Mouse (Mus musculus): ENCODE measurements around the gene Pitpnc1. TPM values are rescaled to one million over a fixed set of nuclear protein-coding genes. Genes with fewer than 3 reads are reported as not detected.
A peak's percentile ranks its signal among the peaks of the same experiment; 100 is the strongest.

The Pitpnc1 gene
- total RNA-seq, 2 experiments from 2014 or later, result 14.7 to 35.2 TPM

GRCm38 (mm10) chr11:107469031-107469522 is 1.4 kb downstream of the Pitpnc1 start:
- ATAC-seq (replicated peaks; ENCODE audit: low FRiP score, poor library complexity, severe bottlenecking), result peak; percentile 22; the same call in 1 of the 2 replicates

GRCm38 (mm10) chr11:107468252-107469030 is 2.1 kb downstream of the Pitpnc1 start:
- ATAC-seq (replicated peaks; ENCODE audit: low FRiP score, poor library complexity, severe bottlenecking), result peak; percentile 55

- ATAC-seq (replicated peaks; ENCODE audit: low FRiP score, poor library complexity, severe bottlenecking), result no peak
Observed at GRCm38 (mm10) chr11:107466611-107467391, 3.7 kb downstream of the Pitpnc1 start.

- ATAC-seq (replicated peaks; ENCODE audit: low FRiP score, poor library complexity, severe bottlenecking), result no peak
Observed at GRCm38 (mm10) chr11:107465969-107466368, 4.5 kb downstream of the Pitpnc1 start.

- no peak for ATAC-seq (replicated peaks; ENCODE audit: low FRiP score, poor library complexity, severe bottlenecking)
Observed at GRCm38 (mm10) chr11:107465041-107465440, 5.5 kb downstream of the Pitpnc1 start.

- no peak for ATAC-seq (replicated peaks; ENCODE audit: low FRiP score, poor library complexity, severe bottlenecking)
Observed at GRCm38 (mm10) chr11:107464141-107464540, 6.4 kb downstream of the Pitpnc1 start.

- no peak for ATAC-seq (replicated peaks; ENCODE audit: low FRiP score, poor library complexity, severe bottlenecking)
Observed at GRCm38 (mm10) chr11:107463251-107463681, 7.2 kb downstream of the Pitpnc1 start.

GRCm38 (mm10) chr11:107462478-107462877 is 8.0 kb downstream of the Pitpnc1 start:
- peak; percentile 63; the same call in 1 of the 2 replicates for ATAC-seq (replicated peaks; ENCODE audit: low FRiP score, poor library complexity, severe bottlenecking)

GRCm38 (mm10) chr11:107459828-107460227 is 10.7 kb downstream of the Pitpnc1 start:
- no peak for ATAC-seq (replicated peaks; ENCODE audit: low FRiP score, poor library complexity, severe bottlenecking)

GRCm38 (mm10) chr11:107458986-107459385 is 11.5 kb downstream of the Pitpnc1 start:
- ATAC-seq (replicated peaks; ENCODE audit: low FRiP score, poor library complexity, severe bottlenecking), result no peak

- ATAC-seq (replicated peaks; ENCODE audit: low FRiP score, poor library complexity, severe bottlenecking), result no peak
Observed at GRCm38 (mm10) chr11:107458286-107458685, 12.2 kb downstream of the Pitpnc1 start.

- no peak for ATAC-seq (replicated peaks; ENCODE audit: low FRiP score, poor library complexity, severe bottlenecking)
Observed at GRCm38 (mm10) chr11:107457282-107457681, 13.2 kb downstream of the Pitpnc1 start.

- no peak for ATAC-seq (replicated peaks; ENCODE audit: low FRiP score, poor library complexity, severe bottlenecking)
Observed at GRCm38 (mm10) chr11:107454546-107455462, 15.7 kb downstream of the Pitpnc1 start.

GRCm38 (mm10) chr11:107452053-107452452 is 18.4 kb downstream of the Pitpnc1 start:
- no peak for ATAC-seq (replicated peaks; ENCODE audit: low FRiP score, poor library complexity, severe bottlenecking)

GRCm38 (mm10) chr11:107451106-107451505 is 19.4 kb downstream of the Pitpnc1 start:
- ATAC-seq (replicated peaks; ENCODE audit: low FRiP score, poor library complexity, severe bottlenecking), result peak; percentile 77

GRCm38 (mm10) chr11:107450097-107450496 is 20.4 kb downstream of the Pitpnc1 start:
- no peak for ATAC-seq (replicated peaks; ENCODE audit: low FRiP score, poor library complexity, severe bottlenecking)

GRCm38 (mm10) chr11:107449169-107449910 is 21.2 kb downstream of the Pitpnc1 start:
- peak; percentile 73 for ATAC-seq (replicated peaks; ENCODE audit: low FRiP score, poor library complexity, severe bottlenecking)

GRCm38 (mm10) chr11:107447915-107448314 is 22.6 kb downstream of the Pitpnc1 start:
- no peak for ATAC-seq (replicated peaks; ENCODE audit: low FRiP score, poor library complexity, severe bottlenecking)

- ATAC-seq (replicated peaks; ENCODE audit: low FRiP score, poor library complexity, severe bottlenecking), result peak; percentile 77
Observed at GRCm38 (mm10) chr11:107447349-107447748, 23.1 kb downstream of the Pitpnc1 start.

Measured in erythroid progenitor cell, adult 5-6 weeks (primary cell).